Mouse (Mus musculus): ENCODE data around the gene Ints14.

DNA sequence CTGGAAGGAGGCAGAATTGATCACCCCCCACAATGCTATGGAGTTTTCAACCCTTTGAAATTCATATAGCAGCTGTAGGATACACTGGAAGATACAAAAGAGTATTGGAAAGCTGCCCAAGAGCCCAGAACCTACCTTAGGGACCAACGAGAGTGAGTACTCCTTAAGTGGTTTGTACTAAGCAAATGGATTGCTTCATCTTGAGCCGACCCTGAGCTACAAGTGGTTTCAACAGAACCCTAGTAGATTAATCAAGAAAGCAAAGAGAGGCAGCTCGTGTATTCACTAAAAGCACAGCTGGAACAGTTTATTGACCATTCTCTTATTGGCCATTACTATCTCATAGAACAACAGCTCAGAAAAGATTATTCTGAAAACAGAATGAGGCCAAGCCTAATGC is 58.4 kb downstream of the Ints14 start:
- TF ChIP-seq CTCF (IDR thresholded peaks at IDR 0.05; ENCODE audit: low read depth), result no peak
- no peak for TF ChIP-seq EP300 (IDR thresholded peaks at IDR 0.05; ENCODE audit: low read depth)

Data from heart, postnatal 0 days (tissue).